Mouse (Mus musculus) embryonic facial prominence, embryonic 11.5 days (tissue): ENCODE measurements at regions not wholly inside any gene's neighbourhood (a gene's known extent, or its start where the extent isn't known, plus 50 kb on each side); places are given as distances from the start of the nearest gene placed in this dataset.
"Not testable (repeated sequence)": the region's sequence is repeated elsewhere in the genome, so short reads cannot be mapped to it uniquely, and the experiment has no call there.

Source experiments
- ATAC-seq: fragments of 200-750 bp; cut with Nextera tagmentation; replicated peaks from 2 replicates; pipeline ENCODE4 v1.8.0; 2017; ENCODE audit warnings: low read depth; ENCODE audit not compliant: insufficient number of reproducible peaks, low FRiP score, low TSS enrichment
- DNase-seq: peaks from one replicate; pipeline ENCODE4 v3.0.0-alpha.2; 2015; ENCODE audit warnings: low spot score
- H3K27ac ChIP-seq: fragments of 300-500 bp; sonication (generic); replicated peaks from 2 replicates; pipeline ENCODE4 v1.5.1; 2014; ENCODE audit warnings: mild to moderate bottlenecking, low read depth, low read length, control low read depth
- H3K27me3 ChIP-seq: fragments of 300-500 bp; sonication (generic); 2 replicates; pipeline ENCODE4 v1.6.1; 2014; ENCODE audit warnings: mild to moderate bottlenecking, low read length, moderate library complexity, mixed read lengths; ENCODE audit not compliant: control insufficient read depth, insufficient read depth
- H3K36me3 ChIP-seq: fragments of 300-500 bp; sonication (generic); replicated peaks from 2 replicates; pipeline ENCODE4 v1.6.1; 2014; ENCODE audit warnings: low read depth, mild to moderate bottlenecking, low read length, moderate library complexity, mixed read lengths; ENCODE audit not compliant: control insufficient read depth, insufficient read depth
- H3K4me1 ChIP-seq: fragments of 300-500 bp; sonication (generic); 2 replicates; pipeline ENCODE4 v1.6.1; 2014; ENCODE audit warnings: low read length, mixed read lengths; ENCODE audit not compliant: control insufficient read depth, insufficient read depth
- H3K4me2 ChIP-seq: fragments of 300-500 bp; sonication (generic); 2 replicates; pipeline ENCODE4 v1.6.1; 2014; ENCODE audit warnings: low read depth, mild to moderate bottlenecking, control low read depth, low read length, moderate library complexity
- H3K4me3 ChIP-seq: fragments of 300-500 bp; sonication (generic); 2 replicates; pipeline ENCODE4 v1.5.1; 2014; ENCODE audit warnings: low read depth, low read length, control low read depth
- H3K9ac ChIP-seq: fragments of 300-500 bp; sonication (generic); replicated peaks from 2 replicates; pipeline ENCODE4 v1.6.1; 2014; ENCODE audit warnings: mild to moderate bottlenecking, control low read depth, low read length
- H3K9me3 ChIP-seq: fragments of 300-500 bp; sonication (generic); replicated peaks from 2 replicates; pipeline ENCODE4 v1.6.1; 2016; ENCODE audit warnings: mild to moderate bottlenecking, low read length, inconsistent platforms, mixed read lengths; ENCODE audit not compliant: control insufficient read depth
- WGBS: fragments of 180-500 bp; shearing (Covaris S2); extraction: QIAGEN DNeasy Blood & Tissue Kit; methylation state at CpG from one replicate; pipeline ENCODE4 v1.1.7; 2014; 5-methylcytosine and 5-hydroxymethylcytosine counted together

GRCm38 (mm10) chr3:21671885-21672284 lies 404.6 kb upstream of the Tbl1xr1 start:
- H3K9me3 ChIP-seq: no peaks in the 10 kb centered on the region
- H3K9ac ChIP-seq: no peak overlapping the region
- H3K4me1 ChIP-seq: no peaks in the 10 kb centered on the region
- no peaks in the 10 kb centered on the region for H3K27me3 ChIP-seq
- no peak overlapping the region for H3K4me2 ChIP-seq
- no peak overlapping the region for H3K27ac ChIP-seq
- H3K4me3 ChIP-seq: no peak overlapping the region
- DNase-seq (no peak), ATAC-seq (no peak)
- 75% methylated on average over 2 of the region's 2 CpGs for WGBS
- no peaks in the 10 kb centered on the region for H3K36me3 ChIP-seq

DNA sequence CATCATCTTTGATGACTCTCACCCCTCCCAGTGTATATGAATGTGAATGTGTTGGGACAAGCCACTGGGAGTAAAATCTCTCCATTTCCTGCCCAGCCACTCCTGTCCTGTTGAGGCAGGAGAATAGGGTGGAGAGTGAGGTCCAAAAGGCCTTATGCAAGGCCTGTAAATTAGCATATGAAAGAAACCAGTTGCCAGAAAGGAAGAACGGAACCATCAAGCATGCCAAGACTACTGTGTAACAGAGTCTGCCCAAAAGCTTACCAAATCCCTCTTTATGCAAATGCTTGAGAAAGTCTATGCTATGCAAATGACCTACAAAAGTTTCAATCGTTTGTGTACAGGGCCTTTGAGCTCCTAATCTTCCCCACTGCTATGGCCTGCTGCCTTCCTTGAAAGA lies 404.0 kb upstream of the Tbl1xr1 start:
- 82% methylated on average over 2 of the region's 2 CpGs for WGBS

GRCm38 (mm10) chr3:21673466-21673865 lies 403.0 kb upstream of the Tbl1xr1 start:
- H3K36me3 ChIP-seq: no peaks in the 10 kb centered on the region
- 89% methylated on average over 2 of the region's 2 CpGs for WGBS
- H3K4me3 ChIP-seq: no peak overlapping the region

More for the DNA sequence above, 404.0 kb upstream of the Tbl1xr1 start:
- H3K4me1 ChIP-seq: no peaks in the 10 kb centered on the region
- no peak overlapping the region for H3K4me2 ChIP-seq
- H3K27me3 ChIP-seq: no peaks in the 10 kb centered on the region
- H3K4me3 ChIP-seq: no peak overlapping the region
- no peaks in the 10 kb centered on the region for H3K36me3 ChIP-seq
- no peaks in the 10 kb centered on the region for H3K9me3 ChIP-seq
- no peak overlapping the region for H3K9ac ChIP-seq
- no peak overlapping the region for H3K27ac ChIP-seq
- no peak for DNase-seq
- ATAC-seq: no peak

DNA sequence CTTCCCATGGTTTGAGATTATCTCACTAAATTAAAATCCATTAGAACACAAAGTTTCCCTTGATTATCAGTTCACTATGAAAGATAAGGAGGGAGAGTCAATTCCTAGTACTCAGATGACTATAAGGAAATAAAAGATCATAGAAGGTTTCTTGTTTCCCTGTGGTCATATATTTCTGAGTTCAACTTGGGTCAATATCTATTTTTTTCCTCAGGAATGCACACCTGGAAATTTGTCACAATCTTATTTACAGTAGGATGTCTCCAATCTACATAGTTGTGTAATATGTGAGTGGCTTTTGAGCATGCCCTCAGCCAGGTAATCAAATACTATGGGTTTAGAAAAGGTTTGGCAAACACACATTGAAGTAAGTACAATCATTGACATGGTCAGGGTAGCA lies 398.2 kb upstream of the Tbl1xr1 start:
- no peak overlapping the region for H3K9ac ChIP-seq
- no peak for DNase-seq
- H3K4me3 ChIP-seq: no peak overlapping the region
- H3K4me2 ChIP-seq: no peak overlapping the region
- H3K27ac ChIP-seq: no peak overlapping the region
- no peaks in the 10 kb centered on the region for H3K36me3 ChIP-seq
- no peaks in the 10 kb centered on the region for H3K4me1 ChIP-seq
- H3K27me3 ChIP-seq: no peaks in the 10 kb centered on the region
- H3K9me3 ChIP-seq: no peaks in the 10 kb centered on the region
- ATAC-seq: no peak

More at GRCm38 (mm10) chr3:21673466-21673865, 403.0 kb upstream of the Tbl1xr1 start:
- Histone ChIP-seq H3K4me1 (no peaks in the 10 kb centered on the region), H3K27ac (no peak overlapping the region), H3K4me2 (no peak overlapping the region), H3K9ac (no peak overlapping the region), H3K27me3 (no peaks in the 10 kb centered on the region), H3K9me3 (no peaks in the 10 kb centered on the region)
- ATAC-seq (no peak), DNase-seq (no peak)

DNA sequence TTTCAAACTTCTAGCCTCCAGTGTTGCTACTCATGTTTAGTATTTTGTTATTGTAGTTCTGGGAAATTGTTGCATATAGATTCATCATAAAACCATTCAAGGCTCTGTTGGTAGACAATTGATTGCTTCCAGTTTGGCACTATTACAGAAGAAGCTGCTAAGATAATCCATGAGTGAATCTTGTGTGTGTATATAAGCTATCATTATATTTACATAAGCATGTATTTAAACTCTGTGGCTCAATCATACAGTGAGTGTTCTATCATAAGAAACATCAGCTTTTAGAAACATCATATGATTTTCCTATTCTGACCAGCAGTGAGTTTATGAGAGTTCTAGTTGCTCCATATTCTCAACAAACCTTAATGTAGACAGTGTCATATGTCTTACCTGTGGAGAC lies 397.7 kb upstream of the Tbl1xr1 start:
- no peaks in the 10 kb centered on the region for H3K4me1 ChIP-seq
- H3K27ac ChIP-seq: no peak overlapping the region
- H3K9ac ChIP-seq: no peak overlapping the region
- H3K36me3 ChIP-seq: no peaks in the 10 kb centered on the region
- DNase-seq (no peak), ATAC-seq (no peak)
- no peaks in the 10 kb centered on the region for H3K27me3 ChIP-seq
- no peaks in the 10 kb centered on the region for H3K9me3 ChIP-seq
- no peak overlapping the region for H3K4me3 ChIP-seq
- no peak overlapping the region for H3K4me2 ChIP-seq

DNA sequence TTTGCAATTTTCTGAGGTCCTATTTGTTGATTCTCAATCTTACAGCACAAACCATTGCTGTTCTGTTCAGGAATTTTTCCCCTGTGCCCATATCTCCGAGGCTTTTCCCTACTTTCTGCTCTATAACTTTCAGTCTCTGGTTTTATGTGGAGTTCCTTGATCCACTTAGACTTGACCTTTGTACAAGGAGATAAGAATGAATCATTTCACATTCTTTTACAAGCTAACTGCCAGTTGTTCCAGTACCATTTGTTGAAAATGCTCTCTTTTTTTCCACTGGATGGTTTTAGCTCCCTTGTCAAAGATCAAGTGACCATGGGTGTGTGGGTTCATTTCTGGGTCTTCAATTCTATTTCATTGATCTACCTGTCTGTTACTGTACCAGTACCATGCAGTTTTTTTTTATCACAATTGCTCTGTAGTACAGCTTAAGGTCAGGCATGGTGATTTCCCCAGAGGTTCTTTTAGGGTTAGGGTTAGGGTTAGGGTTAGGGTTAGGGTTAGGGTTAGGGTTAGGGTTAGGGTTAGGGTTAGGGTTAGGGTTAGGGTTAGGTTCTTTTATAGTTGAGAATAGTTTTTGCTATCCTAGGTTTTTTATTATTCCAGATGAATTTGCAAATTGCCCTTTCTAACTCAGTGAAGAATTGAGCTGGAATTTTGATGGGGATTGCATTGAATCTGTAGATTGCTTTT lies 378.3 kb upstream of the Tbl1xr1 start:
- not testable (repeated sequence) for ATAC-seq, H3K4me3 ChIP-seq, H3K27me3 ChIP-seq, H3K27ac ChIP-seq, H3K9ac ChIP-seq, H3K4me1 ChIP-seq, H3K36me3 ChIP-seq, H3K4me2 ChIP-seq, H3K9me3 ChIP-seq, DNase-seq
- 71% methylated on average over 1 of the region's 1 CpGs for WGBS

GRCm38 (mm10) chr3:21699526-21699925 lies 376.9 kb upstream of the Tbl1xr1 start:
- Histone ChIP-seq H3K4me1 (no peaks in the 10 kb centered on the region), H3K4me3 (no peak overlapping the region), H3K9me3 (no peaks in the 10 kb centered on the region), H3K27ac (no peak overlapping the region), H3K36me3 (no peaks in the 10 kb centered on the region), H3K9ac (no peak overlapping the region), H3K27me3 (no peaks in the 10 kb centered on the region), H3K4me2 (no peak overlapping the region)
- 96% methylated on average over 1 of the region's 1 CpGs for WGBS
- no peak for ATAC-seq
- DNase-seq: no peak

- WGBS: 80% methylated on average over 1 of the region's 1 CpGs
- Histone ChIP-seq H3K36me3 (no peaks in the 10 kb centered on the region), H3K4me2 (no peak overlapping the region), H3K27ac (no peak overlapping the region), H3K4me1 (no peaks in the 10 kb centered on the region), H3K9me3 (no peaks in the 10 kb centered on the region), H3K4me3 (no peak overlapping the region), H3K27me3 (no peaks in the 10 kb centered on the region), H3K9ac (no peak overlapping the region)
- no peak for ATAC-seq
- no peak for DNase-seq
Measured at GRCm38 (mm10) chr3:21700326-21700725, 376.1 kb upstream of the Tbl1xr1 start.
